Mouse (Mus musculus): Measurements from ENCODE around the gene Gatc. TPM values are rescaled to one million over a fixed set of nuclear protein-coding genes. Genes with fewer than 3 reads are reported as not detected.

Gatc gene
- polyA plus RNA-seq, 1 experiment from 2014 or later: 36.9 TPM

GRCm38 (mm10) chr5:115358872-115359271 is 17.9 kb upstream of the Gatc start:
- peaks cover 46% of the 10 kb centered on the region for H3K4me1 ChIP-seq
- DNase-seq (ENCODE audit: low spot score): peak; percentile 90
- H3K27me3 ChIP-seq (ENCODE audit: low read depth, poor library complexity, severe bottlenecking): no peaks in the 10 kb centered on the region
- H3K9me3 ChIP-seq (replicated peaks): no peaks in the 10 kb centered on the region
- 6% methylated on average over 12 of the region's 12 CpGs for WGBS
- H3K4me3 ChIP-seq: peak overlapping the region; percentile 31
- H3K36me3 ChIP-seq: no peaks in the 10 kb centered on the region
- peak overlapping the region; percentile 75 for H3K27ac ChIP-seq (replicated peaks)

- no peaks in the 10 kb centered on the region for H3K36me3 ChIP-seq
- H3K27me3 ChIP-seq (ENCODE audit: low read depth, poor library complexity, severe bottlenecking): no peaks in the 10 kb centered on the region
- WGBS: 70% methylated on average over 13 of the region's 13 CpGs
- no peak overlapping the region for H3K4me3 ChIP-seq
- no peak for DNase-seq (ENCODE audit: low spot score)
- H3K4me1 ChIP-seq: peaks cover 26% of the 10 kb centered on the region
- H3K27ac ChIP-seq (replicated peaks): peak overlapping the region; percentile 61
- H3K9me3 ChIP-seq (replicated peaks): peaks cover 4% of the 10 kb centered on the region
These were observed 14.1 kb upstream of the Gatc start for GRCm38 (mm10) chr5:115355070-115355469.

- peaks cover 4% of the 10 kb centered on the region for H3K9me3 ChIP-seq (replicated peaks)
- no peak overlapping the region for H3K27ac ChIP-seq (replicated peaks)
- peaks cover 32% of the 10 kb centered on the region for H3K4me1 ChIP-seq
- DNase-seq (ENCODE audit: low spot score): no peak
- peaks cover 12% of the 10 kb centered on the region for H3K36me3 ChIP-seq
- whole genome bisulfite sequencing: 78% methylated on average over 5 of the region's 5 CpGs
- no peak overlapping the region for H3K4me3 ChIP-seq
- no peaks in the 10 kb centered on the region for H3K27me3 ChIP-seq (ENCODE audit: low read depth, poor library complexity, severe bottlenecking)
These were observed 10.4 kb upstream of the Gatc start for GRCm38 (mm10) chr5:115351348-115351747.

GRCm38 (mm10) chr5:115349225-115349555 is 8.2 kb upstream of the Gatc start:
- DNase-seq (ENCODE audit: low spot score): no peak
- under 1% methylated on average over 18 of the region's 18 CpGs for WGBS
- H3K36me3 ChIP-seq: peaks cover 33% of the 10 kb centered on the region
- H3K4me3 ChIP-seq: peak overlapping the region; percentile 99
- peak overlapping the region; percentile 88 for H3K27ac ChIP-seq (replicated peaks)
- peaks cover 25% of the 10 kb centered on the region for H3K4me1 ChIP-seq
- H3K27me3 ChIP-seq (ENCODE audit: low read depth, poor library complexity, severe bottlenecking): no peaks in the 10 kb centered on the region
- H3K9me3 ChIP-seq (replicated peaks): peaks cover 4% of the 10 kb centered on the region

GRCm38 (mm10) chr5:115348546-115349224 is 7.7 kb upstream of the Gatc start, which contains the start of gene Cox6a1:
TSS of gene Cox6a1 (minus strand) at chr5:115348981.
- WGBS: under 1% methylated on average over 74 of the region's 74 CpGs
- Histone ChIP-seq H3K27me3 (ENCODE audit: low read depth, poor library complexity, severe bottlenecking) (no peaks in the 10 kb centered on the region), H3K4me1 (peaks cover 20% of the 10 kb centered on the region), H3K4me3 (peak within 1 kb of the TSS; percentile 99), H3K9me3 (replicated peaks) (peaks cover 4% of the 10 kb centered on the region), H3K36me3 (peaks cover 38% of the 10 kb centered on the region), H3K27ac (replicated peaks) (peak within 1 kb of the TSS; percentile 88)
- DNase-seq (ENCODE audit: low spot score): peak; percentile 99

GRCm38 (mm10) chr5:115347564-115347963 is 6.6 kb upstream of the Gatc start:
- no peaks in the 10 kb centered on the region for H3K27me3 ChIP-seq (ENCODE audit: low read depth, poor library complexity, severe bottlenecking)
- H3K27ac ChIP-seq (replicated peaks): 0 out of 2 replicates have a peak overlapping the region, but pooled peaks have one; percentile 46
- DNase-seq (ENCODE audit: low spot score): peak; percentile 76
- H3K4me3 ChIP-seq: peak overlapping the region; percentile 99
- WGBS: 5% methylated on average over 5 of the region's 5 CpGs
- H3K4me1 ChIP-seq: peaks cover 22% of the 10 kb centered on the region
- peaks cover 49% of the 10 kb centered on the region for H3K36me3 ChIP-seq
- H3K9me3 ChIP-seq (replicated peaks): peaks cover 4% of the 10 kb centered on the region

- Histone ChIP-seq H3K27me3 (ENCODE audit: low read depth, poor library complexity, severe bottlenecking) (no peaks in the 10 kb centered on the region), H3K4me1 (peaks cover 32% of the 10 kb centered on the region), H3K4me3 (peak overlapping the region; percentile 90), H3K36me3 (peaks cover 60% of the 10 kb centered on the region), H3K27ac (replicated peaks) (peak overlapping the region; percentile 95), H3K9me3 (replicated peaks) (no peaks in the 10 kb centered on the region)
- 14% methylated on average over 36 of the region's 36 CpGs for WGBS
- DNase-seq (ENCODE audit: low spot score): no peak
These were observed 562 bp upstream of the Gatc start for GRCm38 (mm10) chr5:115341314-115342165.

GRCm38 (mm10) chr5:115340007-115340406 is 971 bp downstream of the Gatc start:
- Histone ChIP-seq H3K4me1 (peaks cover 32% of the 10 kb centered on the region), H3K27me3 (ENCODE audit: low read depth, poor library complexity, severe bottlenecking) (no peaks in the 10 kb centered on the region), H3K27ac (replicated peaks) (no peak overlapping the region), H3K36me3 (peaks cover 60% of the 10 kb centered on the region), H3K9me3 (replicated peaks) (no peaks in the 10 kb centered on the region), H3K4me3 (peak overlapping the region; percentile 90)
- no peak for DNase-seq (ENCODE audit: low spot score)
- WGBS: 46% methylated on average over 7 of the region's 7 CpGs

GRCm38 (mm10) chr5:115333626-115334025 is 7.4 kb downstream of the Gatc start:
- DNase-seq (ENCODE audit: low spot score): no peak
- peaks cover 93% of the 10 kb centered on the region for H3K36me3 ChIP-seq

GRCm38 (mm10) chr5:115330955-115331354 is 10.0 kb downstream of the Gatc start:
- H3K4me3 ChIP-seq: no peak overlapping the region
- DNase-seq (ENCODE audit: low spot score): no peak
- 94% methylated on average over 9 of the region's 9 CpGs for WGBS
- H3K27me3 ChIP-seq (ENCODE audit: low read depth, poor library complexity, severe bottlenecking): no peaks in the 10 kb centered on the region
- H3K36me3 ChIP-seq: peaks cover 73% of the 10 kb centered on the region
- no peak overlapping the region for H3K27ac ChIP-seq (replicated peaks)
- peaks cover 33% of the 10 kb centered on the region for H3K4me1 ChIP-seq
- H3K9me3 ChIP-seq (replicated peaks): no peaks in the 10 kb centered on the region

More at GRCm38 (mm10) chr5:115333626-115334025, 7.4 kb downstream of the Gatc start:
- H3K4me3 ChIP-seq: no peak overlapping the region
- H3K27me3 ChIP-seq (ENCODE audit: low read depth, poor library complexity, severe bottlenecking): no peaks in the 10 kb centered on the region
- H3K4me1 ChIP-seq: peaks cover 15% of the 10 kb centered on the region
- 96% methylated on average over 3 of the region's 3 CpGs for WGBS
- no peak overlapping the region for H3K27ac ChIP-seq (replicated peaks)
- no peaks in the 10 kb centered on the region for H3K9me3 ChIP-seq (replicated peaks)

GRCm38 (mm10) chr5:115327610-115328548 is 13.1 kb downstream of the Gatc start:
- WGBS: 1% methylated on average over 53 of the region's 55 CpGs

More at GRCm38 (mm10) chr5:115327610-115328548, 13.1 kb downstream of the Gatc start:
- peaks cover 42% of the 10 kb centered on the region for H3K36me3 ChIP-seq
- H3K27ac ChIP-seq (replicated peaks): peak overlapping the region; percentile 98
- H3K4me3 ChIP-seq: peak overlapping the region; percentile 79
- no peak for DNase-seq (ENCODE audit: low spot score)
- no peaks in the 10 kb centered on the region for H3K9me3 ChIP-seq (replicated peaks)
- peaks cover 37% of the 10 kb centered on the region for H3K4me1 ChIP-seq
- no peaks in the 10 kb centered on the region for H3K27me3 ChIP-seq (ENCODE audit: low read depth, poor library complexity, severe bottlenecking)
